Mouse (Mus musculus): ENCODE results near the gene Tedc1. TPM values are rescaled to one million over a fixed set of nuclear protein-coding genes. Genes with fewer than 3 reads are reported as not detected.

The Tedc1 gene
- polyA plus RNA-seq, 1 experiment from 2014 or later, result 35.5 TPM

GRCm38 (mm10) chr12:113214072-113214808 is 58.0 kb downstream of the Tedc1 start:
- ATAC-seq (ENCODE audit: low FRiP score, low read depth), result no peak
- Histone ChIP-seq H3K9me3 (no peaks in the 10 kb centered on the region), H3K4me1 (no peaks in the 10 kb centered on the region), H3K27me3 (no peaks in the 10 kb centered on the region), H3K4me3 (no peak overlapping the region), H3K9ac (no peak overlapping the region), H3K4me2 (replicated peaks) (no peak overlapping the region), H3K36me3 (no peaks in the 10 kb centered on the region), H3K27ac (no peak overlapping the region)
- 81% methylated on average over 25 of the region's 25 CpGs for WGBS

- ATAC-seq (ENCODE audit: low FRiP score, low read depth), result no peak
- 77% methylated on average over 16 of the region's 16 CpGs for WGBS
- H3K4me3 ChIP-seq, result no peak overlapping the region
These were observed 58.9 kb downstream of the Tedc1 start for GRCm38 (mm10) chr12:113214972-113215666.

More at GRCm38 (mm10) chr12:113214972-113215666, 58.9 kb downstream of the Tedc1 start:
- Histone ChIP-seq H3K27me3 (no peaks in the 10 kb centered on the region), H3K27ac (no peak overlapping the region), H3K4me1 (no peaks in the 10 kb centered on the region), H3K9me3 (no peaks in the 10 kb centered on the region), H3K9ac (no peak overlapping the region), H3K36me3 (no peaks in the 10 kb centered on the region), H3K4me2 (replicated peaks) (no peak overlapping the region)

Other genes with a start within 250 kb of the Tedc1 start
- 5.9 and 7.8 TPM in 2 replicates for gene Jag2, start 226.6 kb upstream of the Tedc1 start, polyA plus RNA-seq (2015; fragmentation: Nextera tagmentation; extraction: Ambion mirVana)
- gene Nudt14, start 214.3 kb upstream of the Tedc1 start, polyA plus RNA-seq (2015; fragmentation: Nextera tagmentation; extraction: Ambion mirVana), result 83.8 and 88.9 TPM in 2 replicates
- gene Btbd6, start 179.9 kb upstream of the Tedc1 start, polyA plus RNA-seq (2015; fragmentation: Nextera tagmentation; extraction: Ambion mirVana), result 26.7 and 27.5 TPM in 2 replicates
- 71.4 and 74.0 TPM in 2 replicates for gene Brf1, start 155.7 kb upstream of the Tedc1 start, polyA plus RNA-seq (2015; fragmentation: Nextera tagmentation; extraction: Ambion mirVana)
- gene Pacs2, start 141.9 kb upstream of the Tedc1 start, polyA plus RNA-seq (2015; fragmentation: Nextera tagmentation; extraction: Ambion mirVana), result 14.2 and 16.7 TPM in 2 replicates
- 0.14 TPM in 1 of 2 replicates, not detected in the other for gene Tex22, start 81.9 kb upstream of the Tedc1 start, polyA plus RNA-seq (2015; fragmentation: Nextera tagmentation; extraction: Ambion mirVana)
- 17.8 and 18.7 TPM in 2 replicates for gene Mta1, start 58.1 kb upstream of the Tedc1 start, polyA plus RNA-seq (2015; fragmentation: Nextera tagmentation; extraction: Ambion mirVana)
- 70.0 and 70.4 TPM in 2 replicates for gene Crip2, start 16.2 kb upstream of the Tedc1 start, polyA plus RNA-seq (2015; fragmentation: Nextera tagmentation; extraction: Ambion mirVana)
- 147 and 154 TPM in 2 replicates for gene Crip1, start 10.1 kb upstream of the Tedc1 start, polyA plus RNA-seq (2015; fragmentation: Nextera tagmentation; extraction: Ambion mirVana)
- gene Tmem121, start 29.5 kb downstream of the Tedc1 start, polyA plus RNA-seq (2015; fragmentation: Nextera tagmentation; extraction: Ambion mirVana), result 21.2 and 23.4 TPM in 2 replicates